Mouse (Mus musculus) CD4-positive, CD25-positive, alpha-beta regulatory T cell, adult 2 months (primary cell): ENCODE results near the gene Slc4a10.

Source experiments
- DNase-seq: peaks from one replicate; pipeline ENCODE4 v3.0.0-alpha.2; 2012; ENCODE audit warnings: low read depth, low spot score

Slc4a10 gene

DNA sequence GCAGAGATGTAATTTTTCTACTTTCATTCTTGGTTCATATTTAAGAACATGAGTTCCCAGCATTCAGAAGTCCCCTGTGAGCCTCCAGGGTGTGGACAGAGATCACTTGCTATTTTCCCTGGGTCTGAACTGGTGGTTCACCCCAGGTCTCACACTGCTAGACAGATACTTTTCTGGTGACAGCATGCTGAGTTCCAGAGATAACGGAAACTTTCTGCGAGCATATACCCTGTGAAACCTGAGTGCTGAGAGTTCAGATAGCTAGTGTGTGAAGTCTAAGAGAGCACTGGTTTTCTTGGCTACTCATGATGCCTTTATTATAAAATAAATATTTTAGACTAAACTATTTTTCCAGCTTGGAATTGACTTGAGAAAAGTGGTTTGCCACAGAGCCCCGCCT lies 232.5 kb downstream of the Slc4a10 start:
- DNase-seq = no peak

DNA sequence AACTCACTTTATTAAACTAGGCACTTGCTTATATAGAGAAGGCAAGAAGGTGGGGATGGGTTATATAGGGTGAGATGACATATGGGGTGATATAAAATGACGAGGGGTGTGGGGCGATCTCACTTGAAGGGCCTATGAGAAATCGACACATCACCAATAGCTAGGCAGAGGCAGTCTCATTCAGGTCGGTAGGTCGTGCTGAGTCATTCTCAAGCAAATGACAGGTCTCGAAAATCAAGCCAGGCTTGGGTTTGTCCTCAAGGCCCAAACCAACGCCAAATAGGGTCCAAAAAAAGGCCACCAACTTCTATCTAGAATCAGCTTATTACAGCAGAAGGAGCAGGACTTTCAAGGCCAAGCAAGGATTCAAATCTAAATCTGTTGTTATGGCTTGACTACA lies 233.5 kb downstream of the Slc4a10 start:
- no peak for DNase-seq

DNA sequence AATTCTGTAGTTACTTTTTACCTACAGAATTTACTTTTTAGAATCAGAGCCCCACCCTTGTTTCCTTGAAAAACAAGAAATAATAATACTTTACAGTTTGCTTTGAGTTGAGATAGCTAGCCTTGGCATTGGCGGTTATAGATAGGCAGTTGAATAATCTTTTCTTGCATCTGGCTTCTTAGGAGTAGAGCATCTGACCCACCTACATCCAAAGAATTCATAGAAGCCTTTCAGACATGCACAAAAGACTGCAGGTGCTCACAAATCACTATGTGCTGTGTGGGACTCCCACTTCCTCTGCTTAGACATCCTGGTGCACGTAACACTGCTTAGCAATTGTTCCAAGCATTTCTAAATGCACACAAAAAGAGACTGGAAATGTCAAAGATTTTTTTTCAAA lies 238.8 kb downstream of the Slc4a10 start:
- DNase-seq = no peak

DNA sequence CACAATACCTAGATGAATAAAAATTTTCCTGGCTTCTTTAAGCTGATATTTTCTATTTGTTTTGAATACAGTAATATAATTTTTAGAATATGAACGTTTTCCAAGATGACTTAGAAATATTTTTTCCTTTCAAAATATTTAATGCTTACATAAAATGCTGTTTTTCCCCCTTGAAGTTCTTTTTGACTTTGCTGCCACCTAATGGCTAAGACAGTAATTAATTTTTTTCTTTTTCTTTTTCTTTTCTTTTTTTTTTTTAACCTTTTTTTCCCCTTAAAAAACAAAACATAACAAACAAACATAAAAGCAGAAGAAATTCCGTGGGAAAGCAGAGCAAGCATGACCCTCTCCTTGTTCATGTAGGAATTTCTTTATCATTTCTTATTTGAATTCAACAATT lies 239.6 kb downstream of the Slc4a10 start:
- peak; percentile 20 for DNase-seq

DNA sequence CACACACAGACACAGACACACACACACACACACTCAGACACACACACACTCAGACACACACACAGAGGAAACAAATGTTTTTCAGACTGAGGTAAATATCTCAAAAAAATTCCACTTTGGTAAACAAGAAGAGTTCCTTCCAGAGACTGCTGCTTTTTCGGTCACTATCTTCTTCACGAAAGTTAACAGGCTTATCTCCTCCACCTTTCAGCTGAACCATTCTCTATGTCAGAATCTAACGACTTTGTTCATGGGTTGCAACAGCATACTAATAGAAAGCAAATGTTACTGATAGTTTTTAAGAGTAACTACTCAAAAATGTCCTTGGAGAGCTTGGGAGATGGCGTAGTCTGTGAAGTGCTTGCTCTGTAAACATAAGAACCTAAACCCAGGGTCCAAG lies 241.3 kb downstream of the Slc4a10 start:
- no peak for DNase-seq

DNA sequence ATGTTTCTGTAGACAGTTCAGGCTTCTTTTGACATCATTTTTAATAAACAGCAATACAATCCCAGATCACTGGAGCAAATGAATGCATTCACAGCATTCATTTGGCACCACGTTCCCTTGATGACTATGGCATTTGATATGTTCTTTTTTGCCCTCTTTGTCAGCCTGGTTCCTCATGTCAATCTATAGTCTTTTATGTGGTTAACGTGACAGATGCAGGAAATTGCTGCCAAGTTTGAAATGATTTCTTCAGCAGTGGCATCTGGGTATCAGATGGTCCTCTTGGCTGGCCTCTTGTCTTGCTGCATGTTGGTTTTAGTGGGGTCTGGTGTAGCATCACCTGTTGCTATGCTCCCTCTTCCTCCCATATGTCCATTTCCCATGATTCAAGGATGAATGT lies 247.6 kb downstream of the Slc4a10 start:
- DNase-seq = peak; percentile 51

DNA sequence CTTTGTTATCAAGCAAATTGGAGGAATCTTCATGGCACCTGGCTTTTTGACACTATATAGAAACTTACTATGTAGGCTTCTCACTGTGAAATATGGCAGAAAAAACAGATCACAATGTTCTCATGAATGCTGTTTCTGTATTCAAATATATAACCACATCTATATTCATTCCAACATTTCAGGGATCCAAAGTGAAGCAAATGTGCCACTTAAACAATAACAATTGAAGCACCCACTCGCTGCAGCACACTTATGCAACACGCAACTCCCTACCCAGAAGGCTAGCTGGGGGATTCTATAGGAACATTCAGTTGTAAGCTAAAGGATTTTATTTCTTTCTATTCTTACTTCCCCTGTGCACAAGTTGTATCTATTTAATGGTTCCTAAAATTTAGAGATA lies 255.5 kb downstream of the Slc4a10 start:
- DNase-seq = no peak

DNA sequence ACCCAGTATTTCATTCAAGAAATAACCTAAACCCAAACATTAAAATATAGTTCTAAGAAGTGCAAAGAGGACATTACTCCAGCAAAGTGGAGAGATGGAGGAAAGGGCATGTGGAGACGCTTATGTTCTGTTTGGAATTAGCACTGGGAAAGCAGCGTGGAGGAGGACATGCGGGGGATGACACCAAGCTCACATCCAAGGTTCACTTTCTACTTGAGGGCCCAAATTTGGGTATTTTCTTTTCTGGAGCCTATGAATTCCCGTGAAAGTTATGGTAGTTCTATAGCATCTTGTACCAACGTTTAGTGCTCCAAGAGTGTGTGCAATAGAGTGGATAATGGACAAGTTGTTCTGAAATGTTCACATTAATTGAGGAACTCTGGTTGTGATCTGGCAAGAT lies 260.7 kb downstream of the Slc4a10 start:
- no peak for DNase-seq

DNA sequence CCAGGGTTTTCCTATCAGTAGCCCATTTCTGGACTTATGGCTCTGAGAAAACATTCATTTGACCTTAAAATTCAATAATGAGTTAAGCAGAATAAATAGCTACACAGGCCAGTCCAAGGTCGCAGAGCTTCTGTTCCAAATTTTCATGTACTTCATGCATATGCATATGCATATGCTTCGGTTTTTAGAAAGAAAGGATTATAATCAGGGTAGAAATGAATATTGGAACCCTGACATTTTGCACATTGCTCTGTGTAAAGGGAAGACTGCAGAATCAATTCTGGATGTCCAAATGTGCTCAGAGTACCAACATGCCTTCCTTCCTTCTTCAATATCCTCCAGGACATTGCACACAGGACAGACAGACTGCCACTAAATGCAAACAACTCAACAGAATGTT lies 261.2 kb downstream of the Slc4a10 start:
- no peak for DNase-seq

DNA sequence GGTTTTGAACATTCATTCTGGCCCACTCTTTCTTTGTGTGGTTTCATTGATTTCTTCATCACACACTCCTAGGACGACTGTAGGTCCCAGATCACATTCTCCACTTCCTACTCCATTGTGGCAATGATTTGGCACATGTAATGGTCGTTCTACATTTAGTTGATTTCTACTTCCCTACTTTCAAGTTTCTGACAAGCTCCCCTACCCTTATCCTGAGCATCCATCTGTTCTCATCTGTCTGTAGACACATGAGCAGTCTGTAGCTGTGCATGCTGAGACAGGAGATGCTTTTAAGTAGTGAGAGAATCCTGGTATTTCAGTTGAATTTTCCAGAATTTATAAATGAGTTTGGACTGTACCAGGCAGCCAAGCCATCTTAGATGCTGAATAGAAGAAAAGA lies 270.7 kb downstream of the Slc4a10 start:
- no peak for DNase-seq

DNA sequence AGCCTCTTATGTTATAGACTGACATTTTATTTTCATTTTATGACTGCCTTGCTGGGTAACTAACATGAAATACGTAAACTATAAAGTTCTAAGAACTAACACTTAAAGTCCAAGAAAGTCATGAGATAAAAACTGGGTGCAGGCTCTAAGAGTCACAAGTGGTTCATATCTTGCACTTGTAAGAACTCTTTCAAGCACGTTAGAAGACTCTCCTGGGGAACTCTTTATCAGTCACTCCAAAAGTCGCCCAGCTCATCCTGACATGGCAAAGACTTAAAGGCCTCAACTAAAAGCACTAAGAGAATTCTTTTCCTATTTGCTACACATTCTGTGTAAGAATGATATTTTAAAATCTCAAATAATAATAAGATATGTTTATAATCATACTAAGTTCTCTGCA lies 273.2 kb downstream of the Slc4a10 start:
- no peak for DNase-seq

DNA sequence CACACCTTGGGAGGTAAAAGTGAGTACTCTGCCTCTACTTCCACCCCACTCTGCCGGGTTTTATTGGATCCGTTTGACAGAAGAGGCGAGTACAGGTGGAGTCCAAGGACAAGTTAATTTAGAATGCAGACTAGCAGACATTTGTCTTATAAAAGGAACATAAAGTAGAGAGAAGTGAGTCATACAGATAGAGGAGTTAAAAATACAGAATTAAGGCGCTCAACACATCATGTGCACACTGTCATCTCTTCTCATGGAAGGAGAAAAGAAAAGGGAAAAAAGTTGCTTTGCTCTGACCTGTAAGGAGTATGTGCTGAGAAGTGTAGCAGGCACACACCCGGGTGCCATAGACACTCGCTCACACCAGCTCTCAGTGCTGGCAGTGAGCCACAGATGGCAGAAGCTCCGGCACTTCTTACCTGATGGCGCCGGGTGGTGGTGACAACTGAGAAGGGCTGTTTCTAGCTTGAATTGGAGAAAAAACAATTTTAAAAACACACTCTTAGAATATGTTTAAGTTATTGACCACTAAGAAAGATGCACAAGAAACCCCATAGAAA lies 276.9 kb downstream of the Slc4a10 start:
- no peak for DNase-seq

DNA sequence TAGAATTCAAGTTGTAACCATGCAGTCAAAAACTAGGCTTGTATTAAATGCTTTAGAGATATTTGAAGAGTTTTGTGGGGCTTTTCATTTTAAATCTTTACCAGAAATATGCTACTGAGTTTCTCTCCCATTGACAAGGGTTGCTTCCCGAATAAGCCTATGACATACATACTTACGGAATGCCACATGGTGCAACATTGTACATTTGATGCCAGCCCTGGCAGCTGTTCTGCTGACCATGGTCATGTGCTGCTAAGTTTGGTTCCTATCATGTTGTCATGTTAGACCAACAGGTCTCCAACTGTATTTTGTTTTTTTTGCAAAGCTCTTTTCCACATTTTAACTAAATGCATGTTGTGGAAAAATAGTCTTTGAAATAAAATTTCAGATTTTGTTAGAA lies 279.1 kb downstream of the Slc4a10 start:
- DNase-seq = no peak

DNA sequence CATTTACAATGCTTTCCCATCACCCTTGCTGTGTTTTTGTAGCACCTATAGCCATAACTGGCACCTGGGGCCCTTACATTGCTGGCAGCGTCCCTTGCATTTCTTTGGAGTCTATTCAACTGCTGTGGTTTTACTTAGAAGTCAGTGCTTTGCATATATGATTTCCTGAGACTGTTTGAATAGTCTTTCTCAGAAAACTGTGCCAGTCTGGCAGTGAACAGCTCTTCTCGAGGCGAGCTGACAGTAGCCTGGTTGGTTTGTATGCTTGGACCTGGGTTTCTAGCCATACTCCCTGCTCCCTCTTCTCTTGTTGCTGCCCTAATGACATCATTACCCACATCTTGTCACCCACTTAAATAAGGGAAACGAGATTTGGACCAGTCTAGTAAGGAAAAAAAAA lies 285.7 kb downstream of the Slc4a10 start:
- DNase-seq = peak; percentile 60

DNA sequence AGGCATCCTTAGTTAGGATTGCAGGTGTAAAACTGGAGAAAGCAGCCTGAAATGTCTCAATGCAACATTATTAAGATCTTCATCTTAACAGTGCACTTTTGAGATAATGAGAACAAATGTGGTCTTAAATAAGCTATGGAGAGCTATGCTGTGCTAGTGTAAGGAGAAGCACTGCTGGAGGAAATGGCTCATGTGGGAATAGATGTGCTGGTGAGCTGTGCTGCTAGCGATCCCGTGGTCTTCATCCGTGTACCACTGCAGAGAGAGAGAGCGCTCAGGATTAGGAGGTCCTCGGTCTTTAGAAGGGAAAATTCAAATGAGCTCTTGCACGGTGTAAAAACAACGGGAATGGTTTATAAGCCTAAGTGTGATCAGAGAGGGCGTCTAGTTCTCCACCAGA lies 286.2 kb downstream of the Slc4a10 start:
- DNase-seq = no peak

DNA sequence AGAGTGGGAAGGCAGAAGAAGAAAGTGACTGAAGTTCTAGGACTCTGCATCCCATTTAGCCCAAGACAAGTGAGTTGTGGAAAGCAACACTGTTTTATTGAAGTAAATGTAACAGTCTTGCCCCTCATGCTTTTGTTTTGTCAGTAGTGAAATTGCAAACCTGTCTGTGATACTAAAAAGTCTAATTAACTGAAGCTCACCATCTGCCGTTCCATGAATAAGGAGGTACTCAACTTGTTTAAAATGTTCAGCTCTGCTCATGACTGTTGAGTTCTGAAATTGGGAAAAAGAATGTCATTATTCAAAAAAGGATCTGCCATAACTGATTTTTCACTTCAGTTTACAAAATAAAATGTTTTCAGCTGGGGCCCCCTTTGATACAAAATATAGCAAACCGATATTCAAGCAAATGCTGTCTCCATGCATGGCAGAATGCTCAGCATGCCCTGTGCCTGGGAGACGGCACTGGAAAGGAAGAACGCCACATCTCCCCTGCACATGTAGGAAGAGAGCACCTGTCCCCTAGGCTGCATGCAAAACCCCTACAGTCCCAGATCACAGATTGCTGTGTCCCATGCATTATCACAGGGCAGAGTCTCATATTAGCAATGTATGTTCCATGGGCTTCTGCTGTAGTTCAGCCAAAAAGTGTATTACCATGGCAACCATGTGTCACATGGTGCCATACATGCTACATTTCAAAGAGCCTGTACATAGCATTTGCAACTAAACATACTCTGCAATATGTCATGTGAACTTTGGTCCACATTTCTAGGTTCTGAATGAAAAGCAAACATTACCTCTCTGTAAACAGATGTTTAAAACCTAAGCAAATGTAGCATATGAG lies 288.4 kb downstream of the Slc4a10 start:
- DNase-seq = peak; percentile 41

DNA sequence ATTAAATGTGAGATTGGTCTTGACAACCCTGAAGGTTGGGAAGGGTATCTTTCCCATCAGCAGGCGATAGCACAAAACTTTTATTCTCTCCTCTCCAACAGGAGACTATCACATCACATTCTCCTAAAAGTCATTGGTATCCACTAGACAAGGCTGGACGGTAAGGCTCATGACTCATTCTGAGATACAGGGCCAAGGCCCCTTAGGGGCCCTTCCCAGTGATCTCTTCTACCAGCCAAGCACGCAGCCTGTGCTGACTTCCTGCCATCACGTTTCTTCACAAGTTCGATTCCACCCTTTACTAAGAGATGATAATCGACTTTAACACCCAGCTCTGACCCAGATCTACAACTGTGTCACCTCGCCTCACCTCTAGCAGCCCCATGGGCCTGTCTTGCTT lies 290.8 kb downstream of the Slc4a10 start:
- no peak for DNase-seq

DNA sequence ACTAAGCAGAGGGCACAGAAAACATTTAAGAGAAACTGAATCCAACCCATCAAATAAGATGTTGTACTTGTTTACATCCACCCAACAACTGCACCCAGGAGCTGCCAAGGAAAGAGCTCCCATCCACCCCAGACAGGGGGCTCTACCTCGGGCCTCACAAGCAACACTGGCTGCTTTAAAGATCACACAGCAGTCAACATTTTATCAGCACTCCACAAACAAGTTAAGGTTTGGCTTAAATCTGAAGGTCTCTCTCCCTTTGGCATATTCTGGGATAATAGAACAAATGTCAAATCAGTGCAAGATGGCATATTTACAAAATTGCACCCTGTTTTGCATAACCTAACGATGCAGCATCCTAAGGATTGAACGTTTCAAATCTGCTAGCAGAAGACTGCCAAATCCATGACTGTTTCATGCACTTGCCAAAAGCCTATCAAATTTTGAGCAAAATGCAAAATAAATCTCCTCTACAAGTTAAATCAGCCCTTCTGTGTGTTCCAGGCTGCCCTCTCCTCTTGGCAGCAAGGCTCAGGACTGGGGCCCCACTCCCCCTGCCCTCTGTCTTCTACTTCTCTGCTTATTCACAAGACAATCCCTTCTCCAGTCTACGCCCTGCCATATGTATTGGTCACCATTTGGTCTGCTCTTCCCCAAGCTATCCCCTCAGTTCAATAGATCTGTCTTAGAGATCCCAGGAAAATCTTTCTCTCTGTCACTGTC lies 293.1 kb downstream of the Slc4a10 start:
- no peak for DNase-seq

DNA sequence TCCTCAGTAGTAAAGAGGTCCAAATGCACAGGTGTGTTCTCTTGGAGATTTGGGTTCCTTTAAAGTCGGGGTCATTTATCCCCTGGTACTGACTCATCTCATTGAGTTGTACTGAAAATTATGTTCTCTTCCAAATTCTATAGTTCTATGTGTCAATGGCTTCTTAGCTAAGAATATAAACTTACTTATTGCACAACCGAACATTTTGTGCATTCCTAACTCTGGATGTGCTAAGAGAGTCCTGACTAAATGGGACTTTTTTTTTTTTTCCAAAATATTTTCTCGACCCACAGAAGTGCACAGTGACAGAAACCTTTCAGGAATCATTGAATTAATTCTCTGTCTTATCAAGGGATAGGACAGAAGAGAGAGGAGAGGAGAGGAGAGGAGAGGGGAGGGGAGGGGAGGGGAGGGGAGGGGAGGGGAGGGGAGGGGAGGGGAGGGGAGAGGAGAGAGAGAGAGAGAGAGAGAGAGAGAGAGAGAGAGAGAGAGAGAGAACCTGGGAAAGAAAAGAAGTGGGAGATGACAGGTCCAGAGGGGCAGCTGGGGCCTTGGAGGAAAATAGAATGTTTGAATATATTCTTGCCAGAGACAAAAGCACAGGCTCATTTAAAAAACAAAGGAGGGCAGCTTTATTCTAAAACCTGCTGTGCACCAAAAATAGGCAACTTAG lies 294.9 kb downstream of the Slc4a10 start:
- no peak for DNase-seq

DNA sequence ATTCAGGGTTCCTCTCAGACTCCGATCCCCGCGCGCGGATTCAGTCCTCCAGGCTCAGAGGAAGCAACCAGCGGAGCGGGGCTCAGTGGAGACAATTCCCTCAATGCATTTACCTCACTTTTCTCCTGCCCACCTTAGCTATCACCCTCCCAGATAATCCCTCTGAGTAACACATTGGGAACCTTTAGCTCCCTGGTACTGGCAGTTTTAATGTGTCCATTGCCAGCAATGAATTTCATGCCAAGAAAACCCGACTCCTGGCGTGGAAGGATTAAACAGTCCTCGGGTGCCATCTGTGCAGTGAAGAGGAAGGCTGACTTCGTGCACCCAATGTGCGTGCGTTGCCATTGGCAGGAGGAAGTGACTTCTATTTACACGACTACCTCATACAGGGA lies 295.5 kb downstream of the Slc4a10 start:
- no peak for DNase-seq

DNA sequence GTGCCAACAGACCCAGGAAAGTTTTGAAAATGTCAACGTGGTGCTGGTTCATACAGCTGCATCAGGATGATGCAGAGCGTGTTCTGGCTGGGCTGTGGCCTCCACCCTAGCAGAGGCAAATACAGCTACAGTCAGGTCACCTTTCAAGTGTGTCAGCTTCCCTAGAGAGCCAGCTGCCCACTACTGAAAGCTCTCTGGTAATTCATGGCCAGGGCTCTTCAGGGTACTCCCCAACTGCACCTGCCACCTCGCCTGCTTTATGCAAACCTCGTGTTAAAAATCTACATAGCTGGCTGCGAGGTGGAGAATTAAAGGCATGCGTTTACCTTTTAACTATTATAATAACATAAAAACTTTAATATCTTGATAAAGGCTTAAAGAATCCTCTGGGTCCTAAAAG lies 298.1 kb downstream of the Slc4a10 start:
- no peak for DNase-seq

DNA sequence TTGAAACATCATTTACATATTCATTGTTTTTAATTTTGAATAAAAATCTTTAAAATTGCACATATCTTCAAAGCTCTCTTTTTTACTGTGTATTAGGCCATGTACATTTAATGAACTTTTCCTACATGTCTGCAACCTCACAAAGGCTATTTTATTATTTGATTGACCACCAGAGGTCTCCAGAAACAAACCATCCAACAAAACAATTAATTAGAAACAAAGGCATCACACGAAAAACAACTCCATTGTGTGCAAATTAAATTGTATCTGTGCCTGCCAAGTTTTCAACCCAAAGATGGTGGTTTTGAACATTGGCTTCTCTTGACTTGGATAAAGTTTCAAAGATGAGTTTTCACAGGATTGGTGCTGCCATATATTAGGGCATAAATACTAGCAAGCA lies 300.5 kb downstream of the Slc4a10 start:
- peak; percentile 33 for DNase-seq
